Mouse (Mus musculus) right cerebral cortex, postnatal 25 days (tissue): ENCODE results near the gene Zfp36.

ENCODE experiments used
- DNase-seq: peaks from one replicate; pipeline ENCODE4 v3.0.0; 2022

The Zfp36 gene

GRCm38 (mm10) chr7:28334534-28334933, 45.5 kb downstream of the Zfp36 start:
- no peak for DNase-seq

- no peak for DNase-seq
These were observed 51.8 kb downstream of the Zfp36 start for GRCm38 (mm10) chr7:28328260-28328659.
